Mouse (Mus musculus): Measurements from ENCODE around the gene Med25.

DNA sequence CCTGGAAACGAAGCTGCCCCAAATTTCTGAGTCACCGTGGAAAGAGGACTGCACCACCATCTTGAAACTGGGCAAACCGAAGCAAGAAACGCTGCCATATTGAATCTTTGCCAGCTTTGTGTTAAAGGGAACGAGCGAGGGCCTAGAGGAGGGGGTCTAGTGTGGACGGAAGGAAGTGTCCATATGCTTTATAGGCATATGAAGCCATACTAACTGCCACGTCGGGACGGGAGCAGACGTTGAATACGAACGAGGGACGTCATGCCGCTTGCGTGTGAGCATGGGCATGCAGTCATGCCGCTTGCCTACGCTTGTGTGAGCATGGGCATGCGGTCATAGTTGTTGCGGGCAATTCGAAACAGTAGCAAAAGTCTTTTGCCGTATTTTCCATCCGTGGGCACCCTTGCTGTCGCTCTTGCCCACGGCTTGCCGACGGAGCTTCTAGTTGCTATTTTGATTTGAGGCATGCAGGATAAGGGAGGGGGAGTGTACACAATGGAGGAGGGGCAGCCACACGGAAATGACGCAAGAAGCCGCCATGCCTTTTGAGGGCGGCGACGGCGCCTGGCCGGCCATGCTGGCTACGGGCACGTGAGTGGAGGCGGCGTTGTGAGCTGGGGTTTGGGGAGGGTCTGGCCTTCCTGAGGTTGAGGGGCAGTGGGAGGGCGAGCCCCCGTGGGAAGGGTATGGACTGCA, 42.9 kb downstream of the Med25 start:
- TF ChIP-seq CTCF (IDR thresholded peaks at IDR 0.05; ENCODE audit: low read depth) (no peak), EP300 (optimal IDR thresholded peaks at IDR 0.05) (no peak)
